Mouse (Mus musculus) lung, embryonic 14.5 days (tissue): ENCODE data around the gene Dctn2. TPM values are rescaled to one million over a fixed set of nuclear protein-coding genes. Genes with fewer than 3 reads are reported as not detected.
A peak's percentile ranks its signal among the peaks of the same experiment; 100 is the strongest.

Experiments used
- ATAC-seq: fragments of 200-750 bp; cut with Nextera tagmentation; 2 replicates; pipeline ENCODE4 v1.8.0; 2017; ENCODE audit warnings: mild to moderate bottlenecking, moderate TSS enrichment, moderate library complexity; ENCODE audit not compliant: insufficient read depth
- DNase-seq: peaks from one replicate; pipeline ENCODE4 v3.0.0-alpha.2; 2015
- H3K27ac ChIP-seq: fragments of 300-500 bp; sonication (generic); 2 replicates; pipeline ENCODE4 v1.5.1; 2014; ENCODE audit warnings: low read depth, mild to moderate bottlenecking, moderate library complexity
- H3K27me3 ChIP-seq: fragments of 300-500 bp; sonication (generic); 2 replicates; pipeline ENCODE4 v1.6.1; 2014; ENCODE audit warnings: low read length, control low read depth; ENCODE audit not compliant: insufficient read depth
- H3K36me3 ChIP-seq: fragments of 300-500 bp; sonication (generic); 2 replicates; pipeline ENCODE4 v1.6.1; 2014; ENCODE audit warnings: control low read depth; ENCODE audit not compliant: insufficient read depth
- H3K4me1 ChIP-seq: fragments of 300-500 bp; sonication (generic); 2 replicates; pipeline ENCODE4 v1.6.1; 2014; ENCODE audit warnings: antibody characterized with exemption, control low read depth; ENCODE audit not compliant: insufficient read depth
- H3K4me2 ChIP-seq: fragments of 300-500 bp; sonication (generic); 2 replicates; pipeline ENCODE4 v1.6.1; 2014; ENCODE audit warnings: mild to moderate bottlenecking
- H3K4me3 ChIP-seq: fragments of 300-500 bp; sonication (generic); 2 replicates; pipeline ENCODE4 v1.5.1; 2014; ENCODE audit warnings: low read depth, low read length
- H3K9ac ChIP-seq: fragments of 300-500 bp; sonication (generic); 2 replicates; pipeline ENCODE4 v1.6.1; 2014
- H3K9me3 ChIP-seq: fragments of 300-500 bp; sonication (generic); 2 replicates; pipeline ENCODE4 v1.6.1; 2016; ENCODE audit warnings: low read depth, low read length, control low read depth
- CTCF ChIP-seq: IDR thresholded peaks from 2 replicates; pipeline ENCODE4 v1.5.1; 2016; ENCODE audit warnings: antibody characterized with exemption, low read depth
- WGBS: fragments of 180-500 bp; shearing (Covaris S2); extraction: QIAGEN DNeasy Blood & Tissue Kit; methylation state at CpG from one replicate; pipeline ENCODE4 v1.1.7; 2014; 5-methylcytosine and 5-hydroxymethylcytosine counted together
- polyA plus RNA-seq: library from polyadenylated mRNA; unstranded; fragments of >200 nt; fragmentation: Nextera tagmentation; extraction: Ambion mirVana; gene quantifications from 2 replicates; pipeline ENCODE4 v1.2.1, GENCODE M21; 2014

Gene Dctn2
- polyA plus RNA-seq, 1 experiment from 2014 or later, result 160 TPM

DNA sequence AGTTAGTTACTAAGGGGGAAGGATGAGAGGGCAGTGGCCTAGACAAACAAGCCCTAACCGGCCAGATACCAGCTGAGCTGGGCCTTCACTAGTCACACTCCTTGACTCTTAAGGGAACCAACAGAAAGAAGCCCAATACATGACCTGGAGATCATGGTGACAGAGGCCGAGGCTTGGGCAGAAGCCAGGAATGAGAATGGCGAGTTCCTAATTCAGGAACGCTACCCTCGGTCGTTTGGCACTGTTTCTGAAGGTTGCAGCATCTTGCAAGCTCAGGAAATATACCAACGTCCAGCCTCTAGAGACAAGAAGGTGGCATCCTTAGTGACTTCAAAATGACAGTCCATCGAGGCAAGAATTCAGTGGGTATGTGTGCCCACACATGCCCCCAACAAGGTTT is 1.8 kb upstream of the Dctn2 start:
- Histone ChIP-seq H3K4me1 (peaks cover 10% of the 10 kb centered on the region), H3K27ac (no peak overlapping the region), H3K4me2 (no peak overlapping the region), H3K4me3 (no peak overlapping the region), H3K9me3 (no peaks in the 10 kb centered on the region), H3K9ac (no peak overlapping the region), H3K36me3 (peaks cover 16% of the 10 kb centered on the region; the same call in 1 of the 2 replicates), H3K27me3 (peaks cover 20% of the 10 kb centered on the region)
- no peak for DNase-seq
- WGBS, result 73% methylated on average over 8 of the region's 8 CpGs
- TF ChIP-seq CTCF, result no peak
- ATAC-seq, result no peak

DNA sequence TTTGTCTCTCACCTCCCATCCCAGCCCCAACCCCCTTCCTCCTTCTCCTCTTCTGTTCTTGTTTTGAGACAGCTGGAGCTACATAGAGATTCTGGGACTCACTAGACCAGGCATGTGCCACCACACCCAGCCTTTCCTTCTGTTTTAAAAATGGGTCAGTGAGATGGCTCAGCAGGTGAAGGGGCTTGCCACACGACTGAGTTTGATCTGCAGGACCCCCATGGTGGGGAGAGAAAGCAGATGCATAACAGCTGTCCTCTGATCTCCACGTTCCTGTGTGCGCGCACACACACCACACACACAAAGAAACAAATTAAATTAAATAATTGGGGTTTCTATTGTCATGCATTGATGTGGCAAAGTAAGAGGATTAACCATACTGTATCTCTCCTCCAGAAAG is 1.2 kb upstream of the Dctn2 start:
- Histone ChIP-seq H3K4me2 (no peak overlapping the region), H3K9me3 (no peaks in the 10 kb centered on the region), H3K4me1 (peaks cover 10% of the 10 kb centered on the region), H3K4me3 (no peak overlapping the region), H3K36me3 (peaks cover 18% of the 10 kb centered on the region; the same call in 1 of the 2 replicates), H3K27me3 (peaks cover 20% of the 10 kb centered on the region), H3K9ac (no peak overlapping the region), H3K27ac (no peak overlapping the region)
- no peak for TF ChIP-seq CTCF
- WGBS, result 69% methylated on average over 4 of the region's 4 CpGs
- DNase-seq (no peak), ATAC-seq (no peak)

DNA sequence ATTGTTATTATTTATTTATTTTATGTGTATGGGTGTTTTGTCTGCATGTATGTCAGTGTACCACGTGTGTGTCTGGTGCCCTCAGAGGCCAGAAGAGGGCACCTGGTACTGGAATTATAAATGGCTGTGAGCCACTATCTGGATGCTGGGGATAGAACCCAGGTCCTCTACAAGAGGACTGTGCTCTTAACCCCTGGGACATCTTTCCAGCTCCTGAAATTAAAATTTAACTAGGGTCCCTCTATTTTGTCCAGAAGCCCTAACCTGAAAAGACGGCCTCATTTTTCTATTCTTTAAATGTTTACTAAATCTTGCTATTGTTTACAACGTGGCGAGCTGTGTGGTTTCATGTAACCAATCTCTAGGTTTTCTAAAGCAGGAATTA is 449 bp upstream of the Dctn2 start:
- H3K4me3 ChIP-seq, result peak overlapping the region; percentile 100
- TF ChIP-seq CTCF, result no peak
- no peak overlapping the region; the same call in 1 of the 2 replicates for H3K27ac ChIP-seq
- 23% methylated on average over 4 of the region's 4 CpGs for WGBS
- DNase-seq (no peak), ATAC-seq (peak; percentile 25)
- H3K9me3 ChIP-seq, result no peaks in the 10 kb centered on the region
- no peak overlapping the region for H3K9ac ChIP-seq
- peaks cover 20% of the 10 kb centered on the region for H3K27me3 ChIP-seq
- peaks cover 10% of the 10 kb centered on the region for H3K4me1 ChIP-seq
- H3K4me2 ChIP-seq, result peak overlapping the region; percentile 97
- peaks cover 20% of the 10 kb centered on the region; the same call in 1 of the 2 replicates for H3K36me3 ChIP-seq

DNA sequence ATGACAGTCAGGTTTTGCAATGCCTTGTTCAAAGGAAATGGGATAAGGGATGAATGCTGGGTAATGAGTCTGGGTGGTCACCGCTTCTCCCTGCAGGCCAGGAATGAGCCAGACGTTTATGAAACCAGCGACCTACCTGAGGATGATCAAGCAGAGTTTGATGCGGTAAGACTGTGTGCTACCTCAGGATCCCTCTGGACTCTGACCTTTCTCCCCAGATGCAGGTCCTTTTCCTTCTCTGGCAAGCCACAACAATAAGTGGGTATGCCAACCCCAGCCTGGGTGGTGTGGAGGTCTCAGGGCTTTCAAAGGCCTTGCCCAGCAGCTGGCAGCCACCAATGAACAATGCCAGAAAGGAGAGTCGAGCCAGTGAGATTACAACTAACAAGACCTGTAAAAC is 1.1 kb downstream of the Dctn2 start:
- Histone ChIP-seq H3K9me3 (no peaks in the 10 kb centered on the region), H3K27me3 (peaks cover 13% of the 10 kb centered on the region), H3K27ac (no peak overlapping the region), H3K4me3 (peak overlapping the region; percentile 100), H3K36me3 (peaks cover 28% of the 10 kb centered on the region), H3K9ac (peak overlapping the region; percentile 99), H3K4me2 (peak overlapping the region; percentile 97), H3K4me1 (peaks cover 10% of the 10 kb centered on the region)
- WGBS, result 63% methylated on average over 5 of the region's 5 CpGs
- ATAC-seq, result no peak
- TF ChIP-seq CTCF, result no peak
- DNase-seq, result no peak

DNA sequence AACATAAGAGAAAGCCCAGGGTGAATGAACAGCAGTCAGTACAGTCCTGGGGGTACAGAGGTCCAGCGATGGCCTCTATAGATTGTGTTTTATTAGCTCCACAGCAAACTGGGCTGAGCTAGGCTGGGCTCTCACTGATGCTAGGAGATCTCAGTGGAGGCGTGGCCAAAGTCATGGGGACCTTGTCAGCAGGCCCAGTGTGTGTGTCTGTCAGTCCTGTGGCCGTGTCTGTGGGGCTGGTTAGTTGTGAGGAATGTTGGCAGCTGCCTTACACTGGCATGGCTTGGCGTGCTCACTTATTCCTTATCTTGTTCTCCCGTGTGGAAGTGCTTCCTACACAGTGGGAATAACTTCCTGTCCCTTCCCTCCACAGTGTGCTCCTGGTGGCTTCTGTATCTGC is 2.2 kb downstream of the Dctn2 start:
- Histone ChIP-seq H3K4me3 (no peak overlapping the region), H3K36me3 (peaks cover 34% of the 10 kb centered on the region), H3K9ac (peak overlapping the region; percentile 20; the same call in 1 of the 2 replicates), H3K27me3 (peaks cover 3% of the 10 kb centered on the region), H3K4me2 (no peak overlapping the region), H3K4me1 (peaks cover 10% of the 10 kb centered on the region), H3K27ac (no peak overlapping the region), H3K9me3 (no peaks in the 10 kb centered on the region)
- ATAC-seq, result no peak
- 67% methylated on average over 5 of the region's 5 CpGs for WGBS
- DNase-seq, result no peak
- no peak for TF ChIP-seq CTCF

DNA sequence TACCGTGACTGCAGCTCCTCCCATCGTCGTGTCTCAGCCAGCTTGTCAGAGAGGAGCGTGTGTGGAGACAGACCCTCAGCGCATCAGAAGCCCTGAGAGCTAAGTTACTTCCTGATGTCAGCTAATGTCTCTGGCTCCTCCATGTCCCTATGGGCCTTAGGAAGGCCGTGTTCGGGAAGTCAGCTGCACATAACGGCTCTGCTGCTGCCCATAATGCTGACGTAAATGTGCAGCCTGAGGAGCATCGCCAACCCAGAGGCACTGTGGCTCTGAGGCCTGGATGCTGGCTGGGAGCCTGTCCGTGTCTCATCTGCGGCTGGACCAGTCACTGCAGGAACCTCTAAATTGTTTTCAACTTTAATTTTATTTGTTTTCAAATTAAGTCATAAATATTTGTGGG is 2.9 kb downstream of the Dctn2 start:
- no peaks in the 10 kb centered on the region for H3K27me3 ChIP-seq
- H3K27ac ChIP-seq, result no peak overlapping the region
- peaks cover 40% of the 10 kb centered on the region for H3K36me3 ChIP-seq
- H3K4me1 ChIP-seq, result peaks cover 10% of the 10 kb centered on the region
- H3K4me2 ChIP-seq, result no peak overlapping the region
- WGBS, result 75% methylated on average over 12 of the region's 12 CpGs
- TF ChIP-seq CTCF, result no peak
- DNase-seq (no peak), ATAC-seq (no peak)
- no peak overlapping the region for H3K9ac ChIP-seq
- no peak overlapping the region for H3K4me3 ChIP-seq
- no peaks in the 10 kb centered on the region for H3K9me3 ChIP-seq

DNA sequence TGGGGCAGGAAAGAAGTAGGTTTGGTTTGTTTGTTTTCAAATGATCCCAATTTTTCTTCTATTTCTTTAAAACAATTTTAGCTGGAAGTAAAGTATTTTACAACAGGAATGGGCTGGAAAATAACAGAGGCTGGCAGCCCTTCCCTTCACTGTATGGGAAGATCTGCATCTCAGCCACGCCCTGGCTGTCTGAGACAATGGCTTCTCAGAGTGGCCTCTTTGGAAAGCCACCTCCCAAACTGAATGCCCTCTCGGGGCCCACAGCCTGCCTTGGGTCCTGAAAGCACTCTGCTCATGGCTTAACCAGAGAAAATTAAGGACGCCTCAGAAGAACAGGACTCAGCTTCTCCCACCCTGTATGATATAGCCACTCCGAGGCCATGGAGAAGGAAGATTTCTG is 3.7 kb downstream of the Dctn2 start:
- H3K27me3 ChIP-seq, result no peaks in the 10 kb centered on the region
- no peak overlapping the region for H3K4me3 ChIP-seq
- 77% methylated on average over 4 of the region's 4 CpGs for WGBS
- TF ChIP-seq CTCF, result no peak
- peaks cover 10% of the 10 kb centered on the region for H3K4me1 ChIP-seq
- no peak overlapping the region for H3K27ac ChIP-seq
- H3K36me3 ChIP-seq, result peaks cover 48% of the 10 kb centered on the region
- no peak for DNase-seq
- no peak overlapping the region for H3K4me2 ChIP-seq
- H3K9me3 ChIP-seq, result no peaks in the 10 kb centered on the region
- no peak for ATAC-seq
- H3K9ac ChIP-seq, result no peak overlapping the region

DNA sequence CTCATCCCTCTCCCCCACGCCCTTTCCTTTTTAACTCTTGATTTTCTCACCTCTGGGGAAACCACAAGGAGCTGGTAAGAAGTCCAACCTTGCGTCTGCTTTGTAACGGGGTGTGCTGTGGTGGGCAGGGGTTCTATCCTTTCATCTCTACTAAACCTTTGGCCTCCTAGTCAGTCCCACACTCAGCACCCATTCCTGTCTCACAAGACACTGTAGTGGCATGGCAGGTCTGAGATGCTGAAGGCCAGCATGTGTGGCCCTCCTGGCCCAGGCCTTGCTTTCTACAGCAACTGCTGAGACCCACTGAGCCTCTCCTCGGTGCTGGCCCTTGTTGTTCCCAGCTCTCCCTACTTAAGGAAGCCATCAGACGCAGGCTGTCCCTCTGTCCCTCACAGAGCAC is 6.2 kb downstream of the Dctn2 start:
- Histone ChIP-seq H3K27me3 (no peaks in the 10 kb centered on the region), H3K4me2 (no peak overlapping the region), H3K36me3 (peaks cover 72% of the 10 kb centered on the region), H3K4me1 (peaks cover 5% of the 10 kb centered on the region; the same call in 1 of the 2 replicates), H3K27ac (no peak overlapping the region), H3K4me3 (no peak overlapping the region), H3K9me3 (no peaks in the 10 kb centered on the region), H3K9ac (no peak overlapping the region)
- no peak for DNase-seq
- WGBS, result 90% methylated on average over 5 of the region's 5 CpGs
- ATAC-seq, result no peak
- no peak for TF ChIP-seq CTCF
